Mouse (Mus musculus) heart, adult 2 months (tissue): ENCODE measurements around the gene Tmem183a.

Experiments used
- CTCF ChIP-seq: fragments of 200-600 bp; IDR thresholded peaks from 2 replicates; pipeline ENCODE4 v1.8.1; 2022; ENCODE audit warnings: antibody characterized with exemption, mild to moderate bottlenecking, moderate library complexity
- EP300 ChIP-seq: fragments of 200-500 bp; IDR thresholded peaks from 2 replicates; pipeline ENCODE4 v1.6.1; 2011; ENCODE audit warnings: low read depth, low read length, control low read depth; ENCODE audit not compliant: insufficient read depth

DNA sequence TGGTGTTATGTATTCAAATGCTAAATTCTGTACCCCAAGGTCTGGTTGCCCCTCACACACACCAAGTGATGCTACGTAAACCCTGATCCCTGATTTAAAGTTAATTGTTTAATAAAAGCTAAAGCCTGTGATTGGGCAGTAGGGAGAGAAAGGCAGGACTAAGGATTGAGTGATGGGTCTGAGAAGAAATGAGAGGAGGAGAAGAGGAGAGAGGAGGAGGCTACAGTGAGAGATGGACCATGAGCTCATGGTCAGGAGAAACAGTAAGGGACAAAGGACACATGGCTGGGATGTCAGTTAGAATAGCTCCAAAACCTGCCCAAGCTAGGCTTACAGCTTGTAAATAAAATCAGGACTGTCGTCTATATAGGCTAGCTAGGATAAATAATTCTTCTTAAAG is 19.3 kb upstream of the Tmem183a start:
- TF ChIP-seq CTCF: no peak
- no peak for TF ChIP-seq EP300
